Mouse (Mus musculus) embryonic facial prominence, embryonic 13.5 days (tissue): ENCODE measurements around the gene Ltbp4. TPM values are rescaled to one million over a fixed set of nuclear protein-coding genes. Genes with fewer than 3 reads are reported as not detected.

Experiments used
- ATAC-seq: fragments of 200-750 bp; cut with Nextera tagmentation; 2 replicates; pipeline ENCODE4 v1.8.0; 2017; ENCODE audit warnings: low read depth; ENCODE audit not compliant: insufficient number of reproducible peaks, insufficient read depth, low FRiP score, low TSS enrichment
- H3K27ac ChIP-seq: fragments of 300-500 bp; sonication (generic); 2 replicates; pipeline ENCODE4 v1.5.1; 2015; ENCODE audit warnings: moderate library complexity, mild to moderate bottlenecking, inconsistent platforms
- H3K27me3 ChIP-seq: fragments of 300-500 bp; sonication (generic); 2 replicates; pipeline ENCODE4 v1.6.1; 2015; ENCODE audit warnings: mild to moderate bottlenecking, inconsistent platforms
- H3K36me3 ChIP-seq: fragments of 300-500 bp; sonication (generic); 2 replicates; pipeline ENCODE4 v1.6.1; 2015; ENCODE audit warnings: mild to moderate bottlenecking, inconsistent platforms
- H3K4me1 ChIP-seq: fragments of 300-500 bp; sonication (generic); 2 replicates; pipeline ENCODE4 v1.6.1; 2015; ENCODE audit warnings: inconsistent platforms
- H3K4me2 ChIP-seq: fragments of 300-500 bp; sonication (generic); 2 replicates; pipeline ENCODE4 v1.6.1; 2015; ENCODE audit warnings: moderate library complexity, mild to moderate bottlenecking, inconsistent platforms
- H3K4me3 ChIP-seq: fragments of 300-500 bp; sonication (generic); 2 replicates; pipeline ENCODE4 v1.5.1; 2015; ENCODE audit warnings: mild to moderate bottlenecking, inconsistent platforms
- H3K9ac ChIP-seq: fragments of 300-500 bp; sonication (generic); 2 replicates; pipeline ENCODE4 v1.6.1; 2015; ENCODE audit warnings: mild to moderate bottlenecking, inconsistent platforms
- H3K9me3 ChIP-seq: fragments of 300-500 bp; sonication (generic); 2 replicates; pipeline ENCODE4 v1.6.1; 2016; ENCODE audit warnings: inconsistent platforms
- WGBS: fragments of 180-500 bp; shearing (Covaris S2); methylation state at CpG from one replicate; pipeline ENCODE4 v1.1.7; 2015; ENCODE audit warnings: mixed read lengths; 5-methylcytosine and 5-hydroxymethylcytosine counted together
- polyA plus RNA-seq: library from polyadenylated mRNA; unstranded; fragments of >200 nt; fragmentation: Nextera tagmentation; extraction: Ambion mirVana; gene quantifications from 2 replicates; pipeline ENCODE4 v1.2.1, GENCODE M21; 2015

Ltbp4 gene
- polyA plus RNA-seq, 1 experiment from 2014 or later: 32.0 TPM

- peaks cover 26% of the 10 kb centered on the region for H3K36me3 ChIP-seq
- peak overlapping the region; percentile 91 for H3K9ac ChIP-seq
- H3K9me3 ChIP-seq: no peaks in the 10 kb centered on the region
- peak overlapping the region; percentile 80 for H3K4me3 ChIP-seq
- ATAC-seq: 0 out of 2 replicates have a peak, but pooled peaks have one; percentile 13
- WGBS: 3% methylated on average over 6 of the region's 6 CpGs
- H3K27me3 ChIP-seq: no peaks in the 10 kb centered on the region
- H3K4me2 ChIP-seq: peak overlapping the region; percentile 89
- H3K4me1 ChIP-seq: peaks cover 40% of the 10 kb centered on the region
- peak overlapping the region; percentile 88 for H3K27ac ChIP-seq
These were observed 79.7 kb downstream of the Ltbp4 start for GRCm38 (mm10) chr7:27257852-27258204.

DNA sequence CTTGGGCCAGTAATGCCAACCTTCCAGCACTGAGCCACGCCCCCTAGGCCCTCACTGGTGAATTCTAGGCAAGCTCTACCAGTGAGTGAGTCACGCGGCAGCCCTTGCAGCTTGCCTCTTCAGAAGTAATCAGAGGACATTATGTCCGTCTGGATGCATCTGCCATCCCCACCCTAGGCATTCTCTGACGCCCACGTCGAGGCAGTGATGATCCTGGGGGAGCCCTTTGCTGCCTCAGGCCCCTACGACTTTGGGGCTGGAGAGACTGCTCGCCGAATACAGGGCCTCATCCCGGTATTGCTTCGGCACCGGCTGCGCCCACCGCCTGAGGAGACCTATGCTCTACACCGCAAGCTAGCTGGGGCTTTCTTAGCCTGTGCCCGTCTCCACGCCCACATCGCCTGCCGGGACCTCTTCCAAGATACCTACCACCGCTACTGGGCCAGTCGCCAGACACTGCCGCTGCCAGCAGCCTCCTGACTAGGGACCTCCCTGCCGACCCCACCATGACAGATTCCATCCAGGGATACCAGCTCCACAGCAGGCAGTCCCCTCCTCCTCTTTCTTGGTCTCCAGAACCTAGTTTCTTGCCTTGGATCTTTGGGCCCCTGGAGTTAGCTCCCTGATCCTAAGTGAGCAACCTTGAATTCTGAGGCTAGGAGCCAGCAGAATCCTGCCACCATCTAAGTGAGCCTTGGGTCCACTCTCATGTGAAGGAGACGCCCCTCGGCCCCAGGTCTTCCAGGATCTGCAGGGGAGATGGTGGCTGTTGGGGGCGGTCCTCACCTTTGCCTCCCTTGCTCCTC is 80.2 kb downstream of the Ltbp4 start:
- Histone ChIP-seq H3K27me3 (no peaks in the 10 kb centered on the region), H3K27ac (peak overlapping the region; percentile 88), H3K4me2 (peak overlapping the region; percentile 89), H3K4me1 (peaks cover 40% of the 10 kb centered on the region), H3K9me3 (no peaks in the 10 kb centered on the region), H3K4me3 (peak overlapping the region; percentile 80), H3K9ac (peak overlapping the region; percentile 53), H3K36me3 (peaks cover 26% of the 10 kb centered on the region)
- peak; percentile 20; the same call in 1 of the 2 replicates for ATAC-seq
- 15% methylated on average over 27 of the region's 27 CpGs for WGBS

DNA sequence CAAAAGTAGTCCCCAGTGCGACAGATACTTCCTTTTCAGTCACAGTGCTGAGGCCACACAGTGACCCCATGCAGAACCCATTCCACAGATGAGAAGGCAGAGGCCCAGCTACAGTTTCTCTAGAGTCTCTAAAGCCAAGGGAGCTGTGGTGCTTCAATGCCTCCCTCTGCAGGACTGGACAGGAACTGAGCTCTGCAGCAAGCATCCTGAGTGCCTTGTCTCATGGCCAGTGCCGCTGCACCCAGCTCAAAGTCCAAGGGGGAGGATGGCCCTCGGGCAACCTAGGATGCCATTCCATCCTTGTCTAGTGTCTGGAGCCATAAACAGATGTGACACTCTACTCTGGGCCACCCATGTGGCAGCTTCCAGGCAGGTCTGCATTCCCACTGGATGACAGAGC is 81.8 kb downstream of the Ltbp4 start:
- Histone ChIP-seq H3K9ac (no peak overlapping the region), H3K9me3 (no peaks in the 10 kb centered on the region), H3K27me3 (no peaks in the 10 kb centered on the region), H3K27ac (peak overlapping the region; percentile 88), H3K4me2 (no peak overlapping the region), H3K4me1 (peaks cover 39% of the 10 kb centered on the region), H3K36me3 (peaks cover 31% of the 10 kb centered on the region), H3K4me3 (no peak overlapping the region)
- no peak for ATAC-seq
- WGBS: 64% methylated on average over 3 of the region's 3 CpGs

Other genes starting within 250 kb of the Ltbp4 start
- 8.0 and 15.6 TPM in 2 replicates for gene Cyp2f2, start 217.8 kb downstream of the Ltbp4 start, polyA plus RNA-seq
- 0.25 and 0.32 TPM in 2 replicates for gene Cyp2t4, start 184.0 kb downstream of the Ltbp4 start, polyA plus RNA-seq
- gene Egln2, start 170.9 kb downstream of the Ltbp4 start, polyA plus RNA-seq: 69.2 and 77.7 TPM in 2 replicates
- gene Rab4b, start 158.8 kb downstream of the Ltbp4 start, polyA plus RNA-seq: 72.2 and 74.2 TPM in 2 replicates
- 2.2 and 5.2 TPM in 2 replicates for gene Gm21983, start 156.6 kb downstream of the Ltbp4 start, polyA plus RNA-seq
- 60.5 and 96.6 TPM in 2 replicates for gene Mia, start 156.5 kb downstream of the Ltbp4 start, polyA plus RNA-seq
- 4.1 and 4.5 TPM in 2 replicates for gene BC024978, start 141.9 kb downstream of the Ltbp4 start, polyA plus RNA-seq
- 292 and 298 TPM in 2 replicates for gene Snrpa, start 141.4 kb downstream of the Ltbp4 start, polyA plus RNA-seq
- 5.7 and 8.3 TPM in 2 replicates for gene Itpkc, start 109.0 kb downstream of the Ltbp4 start, polyA plus RNA-seq
- 19.0 and 20.5 TPM in 2 replicates for gene Coq8b, start 104.7 kb downstream of the Ltbp4 start, polyA plus RNA-seq
- gene Numbl, start 79.3 kb downstream of the Ltbp4 start, polyA plus RNA-seq: 33.8 and 35.7 TPM in 2 replicates
- 61.5 and 70.6 TPM in 2 replicates for gene Shkbp1, start 18.3 kb upstream of the Ltbp4 start, polyA plus RNA-seq
- not detected in 2 replicates for gene Gm20479, start 19.7 kb upstream of the Ltbp4 start, polyA plus RNA-seq
- 0.56 and 0.73 TPM in 2 replicates for gene Sptbn4, start 110.0 kb upstream of the Ltbp4 start, polyA plus RNA-seq
- 46.1 and 52.9 TPM in 2 replicates for gene Blvrb, start 110.3 kb upstream of the Ltbp4 start, polyA plus RNA-seq
- gene Sertad3, start 136.1 kb upstream of the Ltbp4 start, polyA plus RNA-seq: 33.6 and 38.2 TPM in 2 replicates
- 34.7 and 40.1 TPM in 2 replicates for gene Sertad1, start 149.2 kb upstream of the Ltbp4 start, polyA plus RNA-seq
- gene Prx, start 161.6 kb upstream of the Ltbp4 start, polyA plus RNA-seq: 5.8 and 6.3 TPM in 2 replicates
- gene Hipk4, start 185.6 kb upstream of the Ltbp4 start, polyA plus RNA-seq: 0.92 and 1.1 TPM in 2 replicates
- gene Pld3, start 215.5 kb upstream of the Ltbp4 start, polyA plus RNA-seq: 76.5 and 81.8 TPM in 2 replicates
- gene 2310022A10Rik, start 215.5 kb upstream of the Ltbp4 start, polyA plus RNA-seq: 31.3 and 32.8 TPM in 2 replicates